Mouse (Mus musculus): ENCODE measurements around the gene Actr1b. TPM values are rescaled to one million over a fixed set of nuclear protein-coding genes. Genes with fewer than 3 reads are reported as not detected.
"Not testable (repeated sequence)": the region's sequence is repeated elsewhere in the genome, so short reads cannot be mapped to it uniquely, and the experiment has no call there.

Gene Actr1b
- total and polyA plus RNA-seq, 3 experiments, result 89.8 to 98.1 (median 94.8) TPM

DNA sequence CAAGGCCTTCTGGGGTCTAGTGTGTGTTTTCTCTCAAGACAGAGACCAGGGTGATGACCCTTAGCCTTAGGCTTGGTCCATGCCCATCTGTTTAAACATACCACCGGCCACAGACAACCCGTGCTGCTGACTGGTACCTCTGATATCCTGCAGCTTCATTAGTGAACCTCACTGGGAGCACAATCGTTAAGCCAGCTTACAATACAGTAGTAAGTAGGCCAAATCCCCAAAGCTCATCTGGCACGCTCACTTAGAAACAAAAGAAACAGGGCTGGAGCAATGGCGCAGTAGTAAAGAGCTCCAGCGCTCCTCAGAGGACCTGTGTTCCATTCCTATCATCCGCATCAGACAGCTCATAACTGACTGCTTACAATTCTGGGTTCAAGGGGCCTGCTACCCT lies 33.3 kb downstream of the Actr1b start:
- intact Hi-C loops (cut with DNase I), result no loop called here
- H3K9ac ChIP-seq (ENCODE audit: low read depth, low read length), result no peak overlapping the region
- H3K27ac ChIP-seq, result no peak overlapping the region
- TF ChIP-seq POLR2A (IDR thresholded peaks at IDR 0.05; ENCODE audit: insufficient read depth, low read depth, low read length), result no peak
- no peak for TF ChIP-seq EP300 (IDR thresholded peaks at IDR 0.05; ENCODE audit: insufficient read depth, low read depth, low read length)
- TF ChIP-seq CTCF (IDR thresholded peaks at IDR 0.05), result no peak
- no peak for DNase-seq
- H3K4me3 ChIP-seq, result no peak overlapping the region
- H3K4me1 ChIP-seq (ENCODE audit: control insufficient read depth, insufficient read depth, low read length), result no peaks in the 10 kb centered on the region
- H3K27me3 ChIP-seq (ENCODE audit: control insufficient read depth, insufficient read depth, low read length), result no peaks in the 10 kb centered on the region
- no peaks in the 10 kb centered on the region for H3K36me3 ChIP-seq (ENCODE audit: control insufficient read depth, insufficient read depth, low read length)
- H3K79me2 ChIP-seq (replicated peaks; ENCODE audit: control insufficient read depth, insufficient read depth, low read length), result no peaks in the 10 kb centered on the region
- 88% methylated on average over 7 of the region's 7 CpGs for WGBS

DNA sequence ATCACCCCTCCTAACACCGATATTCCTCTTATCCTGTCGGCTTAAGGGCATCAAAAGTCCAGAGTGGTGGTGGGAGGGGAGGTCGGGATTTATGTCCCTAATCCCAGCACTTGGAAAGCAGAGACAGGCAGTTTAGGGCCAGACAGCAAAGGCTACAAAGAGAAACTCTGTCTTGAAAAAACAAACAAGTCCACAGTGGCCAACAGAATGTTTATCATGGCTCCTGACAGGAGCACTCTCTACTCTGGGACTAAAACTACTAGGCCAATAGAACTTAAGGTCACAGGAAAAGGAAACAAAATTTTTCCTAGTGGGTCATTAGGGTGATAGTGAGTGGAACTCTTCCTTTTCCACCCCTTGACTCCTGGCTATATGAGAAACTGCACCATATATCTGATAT lies 39.3 kb downstream of the Actr1b start:
- no peak overlapping the region for H3K27ac ChIP-seq
- no peak overlapping the region for H3K9ac ChIP-seq (ENCODE audit: low read depth, low read length)
- 28% methylated on average over 3 of the region's 3 CpGs for WGBS
- no peak for DNase-seq
- H3K4me3 ChIP-seq, result no peak overlapping the region
- H3K36me3 ChIP-seq (ENCODE audit: control insufficient read depth, insufficient read depth, low read length), result no peaks in the 10 kb centered on the region
- no peaks in the 10 kb centered on the region for H3K27me3 ChIP-seq (ENCODE audit: control insufficient read depth, insufficient read depth, low read length)
- intact Hi-C loops (cut with DNase I), result no loop called here
- H3K4me1 ChIP-seq (ENCODE audit: control insufficient read depth, insufficient read depth, low read length), result no peaks in the 10 kb centered on the region
- TF ChIP-seq CTCF (IDR thresholded peaks at IDR 0.05), result no peak
- TF ChIP-seq POLR2A (IDR thresholded peaks at IDR 0.05; ENCODE audit: insufficient read depth, low read depth, low read length), result no peak
- no peak for TF ChIP-seq EP300 (IDR thresholded peaks at IDR 0.05; ENCODE audit: insufficient read depth, low read depth, low read length)
- H3K79me2 ChIP-seq (replicated peaks; ENCODE audit: control insufficient read depth, insufficient read depth, low read length), result no peaks in the 10 kb centered on the region

GRCm38 (mm10) chr1:36672648-36673350 lies 41.4 kb downstream of the Actr1b start:
- no peak overlapping the region for H3K9ac ChIP-seq (ENCODE audit: low read depth, low read length)
- no peak overlapping the region for H3K4me3 ChIP-seq
- H3K36me3 ChIP-seq (ENCODE audit: control insufficient read depth, insufficient read depth, low read length), result no peaks in the 10 kb centered on the region
- DNase-seq, result no peak
- H3K27ac ChIP-seq, result no peak overlapping the region
- H3K79me2 ChIP-seq (replicated peaks; ENCODE audit: control insufficient read depth, insufficient read depth, low read length), result no peaks in the 10 kb centered on the region
- no peaks in the 10 kb centered on the region for H3K4me1 ChIP-seq (ENCODE audit: control insufficient read depth, insufficient read depth, low read length)
- no peak for TF ChIP-seq POLR2A (IDR thresholded peaks at IDR 0.05; ENCODE audit: insufficient read depth, low read depth, low read length)
- TF ChIP-seq CTCF (IDR thresholded peaks at IDR 0.05), result no peak
- TF ChIP-seq EP300 (IDR thresholded peaks at IDR 0.05; ENCODE audit: insufficient read depth, low read depth, low read length), result no peak
- intact Hi-C loops (cut with DNase I), result no loop called here
- 60% methylated on average over 16 of the region's 16 CpGs for WGBS
- no peaks in the 10 kb centered on the region for H3K27me3 ChIP-seq (ENCODE audit: control insufficient read depth, insufficient read depth, low read length)

DNA sequence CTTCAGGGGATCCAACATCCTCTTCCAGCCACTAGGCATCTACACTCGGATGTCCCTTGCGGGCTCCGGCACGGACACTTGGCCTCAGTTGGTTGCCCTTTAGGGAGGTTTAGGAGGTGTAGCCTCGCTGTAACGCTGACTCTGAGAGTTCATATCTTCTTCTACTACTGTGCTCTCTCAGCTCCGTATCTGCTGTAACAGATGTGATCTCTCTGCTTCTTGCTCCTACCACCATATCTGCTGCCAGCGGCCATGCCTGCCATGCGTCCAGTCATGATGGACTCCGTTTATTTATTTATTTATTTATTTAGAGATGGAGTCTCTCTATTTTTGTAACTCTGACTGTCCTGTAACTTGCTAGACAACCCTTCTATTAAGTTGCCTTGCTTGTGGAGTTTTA lies 43.0 kb downstream of the Actr1b start:
- no peak for DNase-seq
- Histone ChIP-seq H3K4me3 (no peak overlapping the region), H3K9ac (ENCODE audit: low read depth, low read length) (no peak overlapping the region), H3K27me3 (ENCODE audit: control insufficient read depth, insufficient read depth, low read length) (no peaks in the 10 kb centered on the region), H3K4me1 (ENCODE audit: control insufficient read depth, insufficient read depth, low read length) (no peaks in the 10 kb centered on the region), H3K27ac (no peak overlapping the region), H3K79me2 (replicated peaks; ENCODE audit: control insufficient read depth, insufficient read depth, low read length) (no peaks in the 10 kb centered on the region), H3K36me3 (ENCODE audit: control insufficient read depth, insufficient read depth, low read length) (no peaks in the 10 kb centered on the region)
- intact Hi-C loops (cut with DNase I), result no loop called here
- TF ChIP-seq CTCF (IDR thresholded peaks at IDR 0.05) (no peak), EP300 (IDR thresholded peaks at IDR 0.05; ENCODE audit: insufficient read depth, low read depth, low read length) (no peak), POLR2A (IDR thresholded peaks at IDR 0.05; ENCODE audit: insufficient read depth, low read depth, low read length) (no peak)
- 90% methylated on average over 10 of the region's 10 CpGs for WGBS

DNA sequence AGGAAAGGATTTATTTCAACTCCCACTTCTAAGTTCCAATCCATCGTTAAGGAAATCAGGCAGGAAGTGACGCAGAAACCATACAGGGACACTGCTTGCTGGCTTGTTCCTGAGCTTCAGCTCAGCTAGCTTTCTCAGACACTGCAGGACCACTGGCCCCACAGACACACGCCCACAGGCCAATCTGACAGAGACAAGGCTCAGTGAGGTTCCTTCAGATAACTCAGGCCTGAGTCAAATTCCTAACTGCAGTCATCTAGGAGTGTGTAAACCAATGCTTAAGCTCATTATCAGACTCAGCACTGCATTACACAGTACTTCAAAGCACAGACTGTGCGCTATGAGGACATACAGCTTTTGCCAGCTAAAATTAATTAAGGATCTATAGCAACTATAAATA lies 44.0 kb downstream of the Actr1b start:
- H3K27ac ChIP-seq, result no peak overlapping the region

DNA sequence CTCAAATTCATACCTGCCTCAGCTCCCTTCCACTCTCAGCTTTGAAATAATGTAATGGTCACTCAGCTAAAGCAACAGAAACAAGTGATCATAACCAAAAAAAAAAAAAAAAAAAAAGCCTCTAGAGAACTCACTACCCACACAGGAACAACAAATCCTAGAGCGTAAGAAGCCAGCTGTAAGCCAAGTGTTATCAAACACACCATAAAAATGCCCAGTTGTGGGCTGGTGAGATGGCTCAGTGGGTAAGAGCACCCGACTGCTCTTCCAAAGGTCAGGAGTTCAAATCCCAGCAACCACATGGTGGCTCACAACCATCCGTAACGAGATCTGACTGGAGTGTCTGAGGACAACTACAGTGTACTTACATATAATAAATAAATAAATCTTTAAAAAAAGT lies 46.2 kb downstream of the Actr1b start:
- H3K4me1 ChIP-seq (ENCODE audit: control insufficient read depth, insufficient read depth, low read length); DNase-seq; H3K36me3 ChIP-seq (ENCODE audit: control insufficient read depth, insufficient read depth, low read length); H3K9ac ChIP-seq (ENCODE audit: low read depth, low read length); H3K4me3 ChIP-seq; H3K27ac ChIP-seq; intact Hi-C loops (cut with DNase I); H3K27me3 ChIP-seq (ENCODE audit: control insufficient read depth, insufficient read depth, low read length); H3K79me2 ChIP-seq (replicated peaks; ENCODE audit: control insufficient read depth, insufficient read depth, low read length): not testable (repeated sequence)
- WGBS, result 80% methylated on average over 4 of the region's 4 CpGs

More for the DNA sequence above, 44.0 kb downstream of the Actr1b start:
- 48% methylated on average over 4 of the region's 4 CpGs for WGBS
- no peak overlapping the region for H3K4me3 ChIP-seq
- no peaks in the 10 kb centered on the region for H3K79me2 ChIP-seq (replicated peaks; ENCODE audit: control insufficient read depth, insufficient read depth, low read length)
- TF ChIP-seq POLR2A (IDR thresholded peaks at IDR 0.05; ENCODE audit: insufficient read depth, low read depth, low read length) (no peak), EP300 (IDR thresholded peaks at IDR 0.05; ENCODE audit: insufficient read depth, low read depth, low read length) (no peak), CTCF (IDR thresholded peaks at IDR 0.05) (no peak)
- intact Hi-C loops (cut with DNase I), result no loop called here
- no peaks in the 10 kb centered on the region for H3K36me3 ChIP-seq (ENCODE audit: control insufficient read depth, insufficient read depth, low read length)
- no peak overlapping the region for H3K9ac ChIP-seq (ENCODE audit: low read depth, low read length)
- no peaks in the 10 kb centered on the region for H3K4me1 ChIP-seq (ENCODE audit: control insufficient read depth, insufficient read depth, low read length)
- no peaks in the 10 kb centered on the region for H3K27me3 ChIP-seq (ENCODE audit: control insufficient read depth, insufficient read depth, low read length)
- DNase-seq, result no peak
